Mouse (Mus musculus): ENCODE measurements around the gene Vill. TPM values are rescaled to one million over a fixed set of nuclear protein-coding genes. Genes with fewer than 3 reads are reported as not detected.

Vill gene
- polyA plus RNA-seq, 1 experiment from 2014 or later = 15.5 TPM

- no peak for ATAC-seq (replicated peaks; ENCODE audit: insufficient number of reproducible peaks, low FRiP score, low TSS enrichment, low read depth)
- no peak overlapping the region for H3K4me3 ChIP-seq (ENCODE audit: low read depth, low read length)
- H3K4me1 ChIP-seq (ENCODE audit: control insufficient read depth, insufficient read depth, low read length) = peaks cover 6% of the 10 kb centered on the region
- H3K27ac ChIP-seq (replicated peaks; ENCODE audit: low read depth, low read length) = no peak overlapping the region
- H3K9ac ChIP-seq (replicated peaks; ENCODE audit: low read length) = no peak overlapping the region
- no peaks in the 10 kb centered on the region for H3K36me3 ChIP-seq (replicated peaks; ENCODE audit: control insufficient read depth, insufficient read depth, low read depth, low read length)
- no peaks in the 10 kb centered on the region for H3K27me3 ChIP-seq (ENCODE audit: control insufficient read depth, insufficient read depth, low read length)
- H3K9me3 ChIP-seq (replicated peaks; ENCODE audit: control insufficient read depth, low read length) = no peaks in the 10 kb centered on the region
- no peak overlapping the region for H3K4me2 ChIP-seq (ENCODE audit: low read depth, low read length)
- WGBS = 78% methylated on average over 5 of the region's 5 CpGs
- DNase-seq (ENCODE audit: low spot score) = no peak
Measured at GRCm38 (mm10) chr9:119080040-119080675, 27.6 kb downstream of the Vill start.

- peaks cover 6% of the 10 kb centered on the region for H3K4me1 ChIP-seq (ENCODE audit: control insufficient read depth, insufficient read depth, low read length)
- H3K27ac ChIP-seq (replicated peaks; ENCODE audit: low read depth, low read length) = peak overlapping the region; percentile 38
- no peak overlapping the region for H3K4me2 ChIP-seq (ENCODE audit: low read depth, low read length)
- H3K27me3 ChIP-seq (ENCODE audit: control insufficient read depth, insufficient read depth, low read length) = no peaks in the 10 kb centered on the region
- ATAC-seq (replicated peaks; ENCODE audit: insufficient number of reproducible peaks, low FRiP score, low TSS enrichment, low read depth) (peak; percentile 56), DNase-seq (ENCODE audit: low spot score) (peak; percentile 55)
- WGBS = 6% methylated on average over 8 of the region's 8 CpGs
- no peaks in the 10 kb centered on the region for H3K36me3 ChIP-seq (replicated peaks; ENCODE audit: control insufficient read depth, insufficient read depth, low read depth, low read length)
- no peaks in the 10 kb centered on the region for H3K9me3 ChIP-seq (replicated peaks; ENCODE audit: control insufficient read depth, low read length)
- no peak overlapping the region for H3K4me3 ChIP-seq (ENCODE audit: low read depth, low read length)
- H3K9ac ChIP-seq (replicated peaks; ENCODE audit: low read length) = no peak overlapping the region; the same call in 1 of the 2 replicates
Measured at GRCm38 (mm10) chr9:119082039-119082438, 29.5 kb downstream of the Vill start.

- Histone ChIP-seq H3K9ac (replicated peaks; ENCODE audit: low read length) (no peak overlapping the region), H3K9me3 (replicated peaks; ENCODE audit: control insufficient read depth, low read length) (no peaks in the 10 kb centered on the region), H3K36me3 (replicated peaks; ENCODE audit: control insufficient read depth, insufficient read depth, low read depth, low read length) (no peaks in the 10 kb centered on the region), H3K27me3 (ENCODE audit: control insufficient read depth, insufficient read depth, low read length) (no peaks in the 10 kb centered on the region), H3K27ac (replicated peaks; ENCODE audit: low read depth, low read length) (peak overlapping the region; percentile 38; the same call in 1 of the 2 replicates), H3K4me1 (ENCODE audit: control insufficient read depth, insufficient read depth, low read length) (peaks cover 6% of the 10 kb centered on the region), H3K4me3 (ENCODE audit: low read depth, low read length) (no peak overlapping the region), H3K4me2 (ENCODE audit: low read depth, low read length) (no peak overlapping the region)
- DNase-seq (ENCODE audit: low spot score) (no peak), ATAC-seq (replicated peaks; ENCODE audit: insufficient number of reproducible peaks, low FRiP score, low TSS enrichment, low read depth) (no peak)
- WGBS = 51% methylated on average over 7 of the region's 7 CpGs
Measured at GRCm38 (mm10) chr9:119082656-119083430, 30.3 kb downstream of the Vill start.

- Histone ChIP-seq H3K4me1 (ENCODE audit: control insufficient read depth, insufficient read depth, low read length) (peaks cover 6% of the 10 kb centered on the region), H3K4me2 (ENCODE audit: low read depth, low read length) (no peak overlapping the region), H3K27ac (replicated peaks; ENCODE audit: low read depth, low read length) (no peak overlapping the region), H3K27me3 (ENCODE audit: control insufficient read depth, insufficient read depth, low read length) (no peaks in the 10 kb centered on the region), H3K9ac (replicated peaks; ENCODE audit: low read length) (no peak overlapping the region), H3K36me3 (replicated peaks; ENCODE audit: control insufficient read depth, insufficient read depth, low read depth, low read length) (no peaks in the 10 kb centered on the region), H3K9me3 (replicated peaks; ENCODE audit: control insufficient read depth, low read length) (no peaks in the 10 kb centered on the region), H3K4me3 (ENCODE audit: low read depth, low read length) (no peak overlapping the region)
- DNase-seq (ENCODE audit: low spot score) = no peak
- no peak for ATAC-seq (replicated peaks; ENCODE audit: insufficient number of reproducible peaks, low FRiP score, low TSS enrichment, low read depth)
- WGBS = 86% methylated on average over 10 of the region's 10 CpGs
Measured at GRCm38 (mm10) chr9:119083966-119084365, 31.4 kb downstream of the Vill start.

GRCm38 (mm10) chr9:119086451-119086850 is 33.9 kb downstream of the Vill start:
- WGBS = 29% methylated on average over 1 of the region's 1 CpGs
- no peaks in the 10 kb centered on the region for H3K27me3 ChIP-seq (ENCODE audit: control insufficient read depth, insufficient read depth, low read length)
- H3K4me3 ChIP-seq (ENCODE audit: low read depth, low read length) = no peak overlapping the region
- no peaks in the 10 kb centered on the region for H3K36me3 ChIP-seq (replicated peaks; ENCODE audit: control insufficient read depth, insufficient read depth, low read depth, low read length)
- H3K4me2 ChIP-seq (ENCODE audit: low read depth, low read length) = no peak overlapping the region
- H3K27ac ChIP-seq (replicated peaks; ENCODE audit: low read depth, low read length) = no peak overlapping the region
- H3K9ac ChIP-seq (replicated peaks; ENCODE audit: low read length) = no peak overlapping the region
- H3K9me3 ChIP-seq (replicated peaks; ENCODE audit: control insufficient read depth, low read length) = no peaks in the 10 kb centered on the region
- ATAC-seq (replicated peaks; ENCODE audit: insufficient number of reproducible peaks, low FRiP score, low TSS enrichment, low read depth) (no peak), DNase-seq (ENCODE audit: low spot score) (no peak)
- peaks cover 6% of the 10 kb centered on the region for H3K4me1 ChIP-seq (ENCODE audit: control insufficient read depth, insufficient read depth, low read length)

- no peaks in the 10 kb centered on the region for H3K36me3 ChIP-seq (replicated peaks; ENCODE audit: control insufficient read depth, insufficient read depth, low read depth, low read length)
- no peak for DNase-seq (ENCODE audit: low spot score)
- H3K9ac ChIP-seq (replicated peaks; ENCODE audit: low read length) = no peak overlapping the region
- H3K9me3 ChIP-seq (replicated peaks; ENCODE audit: control insufficient read depth, low read length) = no peaks in the 10 kb centered on the region
- peaks cover 2% of the 10 kb centered on the region; the same call in 1 of the 2 replicates for H3K4me1 ChIP-seq (ENCODE audit: control insufficient read depth, insufficient read depth, low read length)
- no peaks in the 10 kb centered on the region for H3K27me3 ChIP-seq (ENCODE audit: control insufficient read depth, insufficient read depth, low read length)
- H3K4me3 ChIP-seq (ENCODE audit: low read depth, low read length) = no peak overlapping the region
- no peak for ATAC-seq (replicated peaks; ENCODE audit: insufficient number of reproducible peaks, low FRiP score, low TSS enrichment, low read depth)
- no peak overlapping the region for H3K4me2 ChIP-seq (ENCODE audit: low read depth, low read length)
- WGBS = 87% methylated on average over 5 of the region's 5 CpGs
- H3K27ac ChIP-seq (replicated peaks; ENCODE audit: low read depth, low read length) = no peak overlapping the region
Measured at GRCm38 (mm10) chr9:119087309-119087708, 34.7 kb downstream of the Vill start.

GRCm38 (mm10) chr9:119088148-119088801 is 35.7 kb downstream of the Vill start:
- WGBS = under 1% methylated on average over 23 of the region's 24 CpGs

GRCm38 (mm10) chr9:119089437-119089836 is 36.9 kb downstream of the Vill start:
- Histone ChIP-seq H3K36me3 (replicated peaks; ENCODE audit: control insufficient read depth, insufficient read depth, low read depth, low read length) (no peaks in the 10 kb centered on the region), H3K4me1 (ENCODE audit: control insufficient read depth, insufficient read depth, low read length) (no peaks in the 10 kb centered on the region), H3K4me3 (ENCODE audit: low read depth, low read length) (no peak overlapping the region), H3K27me3 (ENCODE audit: control insufficient read depth, insufficient read depth, low read length) (no peaks in the 10 kb centered on the region), H3K4me2 (ENCODE audit: low read depth, low read length) (no peak overlapping the region), H3K27ac (replicated peaks; ENCODE audit: low read depth, low read length) (no peak overlapping the region), H3K9ac (replicated peaks; ENCODE audit: low read length) (no peak overlapping the region), H3K9me3 (replicated peaks; ENCODE audit: control insufficient read depth, low read length) (no peaks in the 10 kb centered on the region)
- DNase-seq (ENCODE audit: low spot score) = no peak
- ATAC-seq (replicated peaks; ENCODE audit: insufficient number of reproducible peaks, low FRiP score, low TSS enrichment, low read depth) = no peak
- 43% methylated on average over 7 of the region's 7 CpGs for WGBS

More at GRCm38 (mm10) chr9:119088148-119088801, 35.7 kb downstream of the Vill start:
- peak overlapping the region; percentile 44 for H3K4me2 ChIP-seq (ENCODE audit: low read depth, low read length)
- ATAC-seq (replicated peaks; ENCODE audit: insufficient number of reproducible peaks, low FRiP score, low TSS enrichment, low read depth) = peak; percentile 69
- peak overlapping the region; percentile 46; the same call in 1 of the 2 replicates for H3K9ac ChIP-seq (replicated peaks; ENCODE audit: low read length)
- H3K4me1 ChIP-seq (ENCODE audit: control insufficient read depth, insufficient read depth, low read length) = no peaks in the 10 kb centered on the region
- H3K27me3 ChIP-seq (ENCODE audit: control insufficient read depth, insufficient read depth, low read length) = no peaks in the 10 kb centered on the region
- no peak overlapping the region for H3K27ac ChIP-seq (replicated peaks; ENCODE audit: low read depth, low read length)
- H3K36me3 ChIP-seq (replicated peaks; ENCODE audit: control insufficient read depth, insufficient read depth, low read depth, low read length) = no peaks in the 10 kb centered on the region
- H3K9me3 ChIP-seq (replicated peaks; ENCODE audit: control insufficient read depth, low read length) = no peaks in the 10 kb centered on the region
- DNase-seq (ENCODE audit: low spot score) = peak; percentile 89
- peak overlapping the region; percentile 27 for H3K4me3 ChIP-seq (ENCODE audit: low read depth, low read length)
